Mouse (Mus musculus): Measurements from ENCODE around the gene Malrd1. TPM values are rescaled to one million over a fixed set of nuclear protein-coding genes. Genes with fewer than 3 reads are reported as not detected.

Malrd1 gene
- polyA plus RNA-seq (2012; ENCODE audit: low replicate concordance) = not detected in 2 replicates

DNA sequence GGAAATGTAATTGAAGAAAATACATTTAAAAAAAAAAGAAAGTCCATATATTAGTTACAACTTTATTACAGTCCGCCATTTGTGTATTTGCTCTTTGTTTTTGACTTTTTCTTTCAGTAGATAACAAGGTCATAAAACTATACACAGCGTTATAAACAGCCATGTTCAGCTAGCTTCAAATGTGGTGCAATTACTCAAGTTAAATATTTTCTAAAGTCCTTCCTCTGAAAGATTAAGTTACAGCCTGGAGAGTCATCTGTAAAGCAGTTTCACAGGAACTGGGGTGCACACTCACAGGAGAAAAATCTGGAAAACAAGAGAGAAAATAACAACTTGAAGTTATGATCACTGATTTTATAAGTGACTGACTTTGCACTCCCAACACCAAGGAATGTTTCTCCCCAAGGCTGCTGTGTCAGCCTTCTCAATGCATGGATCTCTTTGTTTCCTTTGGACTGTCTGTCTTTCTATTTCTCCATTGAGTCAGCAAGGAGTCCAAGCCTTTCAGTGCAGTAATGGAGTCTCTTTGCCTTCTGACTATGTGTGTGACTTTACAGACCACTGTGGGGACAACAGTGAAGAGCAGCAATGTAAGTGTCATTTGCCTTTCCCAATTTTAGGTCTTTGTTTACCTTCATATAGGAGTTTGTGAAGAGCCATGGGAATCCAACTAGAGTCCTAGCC lies at the start of gene Malrd1:
TSS of gene Malrd1 (plus strand) at position 239 of the 684 bp plus-strand sequence.

Measured in hematopoietic multipotent progenitor cell, adult 10-12 weeks (in vitro differentiated cells).